Mouse (Mus musculus): ENCODE data around the gene Rab6a. TPM values are rescaled to one million over a fixed set of nuclear protein-coding genes. Genes with fewer than 3 reads are reported as not detected.
"Not testable (repeated sequence)": the region's sequence is repeated elsewhere in the genome, so short reads cannot be mapped to it uniquely, and the experiment has no call there.

The Rab6a gene
- total RNA-seq (2014; rRNA removed) (289 and 352 TPM in 2 replicates), polyA plus RNA-seq (2015; fragmentation: Nextera tagmentation; extraction: Ambion mirVana) (340 and 363 TPM in 2 replicates)

DNA sequence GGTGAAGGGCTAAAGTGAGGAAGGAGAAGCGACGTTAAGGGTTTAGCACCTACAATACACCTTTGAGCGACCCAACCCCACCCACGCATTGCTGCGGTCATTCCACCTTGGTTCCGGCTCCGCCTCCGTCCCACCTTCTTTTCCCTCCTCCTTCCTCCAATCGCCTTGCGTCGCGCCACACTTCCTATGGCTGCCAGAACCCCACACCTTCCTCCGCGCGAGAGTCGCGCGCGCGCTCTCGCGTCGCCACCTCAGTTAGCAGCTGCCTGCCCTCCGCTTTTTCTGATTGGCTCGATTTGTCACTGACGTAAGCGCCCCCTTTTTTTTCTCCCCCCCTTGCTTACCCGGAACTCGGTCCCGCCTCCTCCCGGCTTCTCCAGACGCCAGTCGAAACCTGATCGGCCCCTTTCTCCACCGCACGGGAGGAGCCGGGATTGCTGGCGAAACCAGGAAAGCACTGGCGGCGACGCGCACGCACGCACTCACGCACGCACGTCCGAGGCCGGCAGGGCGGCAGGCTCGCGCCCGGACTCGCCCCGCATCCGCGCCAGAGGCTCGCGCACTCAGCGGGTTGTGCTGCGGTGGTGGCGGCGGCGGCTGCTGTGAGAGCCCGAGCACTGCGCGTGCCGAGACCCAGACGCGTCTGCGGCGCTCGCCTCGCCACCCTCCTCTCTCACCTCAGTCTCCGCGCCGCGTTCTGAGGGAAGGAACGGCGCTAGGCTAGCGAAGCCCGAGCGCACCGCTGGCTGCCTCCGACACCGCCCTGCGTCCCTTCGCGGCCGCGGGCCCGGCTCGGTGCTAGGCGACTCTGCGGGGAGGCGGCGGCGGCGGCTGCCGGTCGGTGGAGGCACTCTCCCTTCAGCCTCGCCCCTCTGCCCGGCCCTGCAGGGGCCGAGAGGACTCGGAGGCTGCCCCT is at the start of gene Rab6a:
Gene Rab6a (plus strand): TSS at position 197 of the 916 bp plus-strand sequence.
- Histone ChIP-seq H3K9ac (replicated peaks; ENCODE audit: low read length, poor library complexity, severe bottlenecking) (peak within 1 kb of the TSS; percentile 100), H3K4me1 (ENCODE audit: insufficient read depth, low read length) (peaks cover 9% of the 10 kb centered on the region; the same call in 1 of the 2 replicates), H3K36me3 (ENCODE audit: insufficient read depth, low read length) (no peaks in the 10 kb centered on the region), H3K27me3 (ENCODE audit: insufficient read depth, low read length) (no peaks in the 10 kb centered on the region), H3K4me2 (ENCODE audit: low read depth, low read length, poor library complexity, severe bottlenecking) (peak within 1 kb of the TSS; percentile 60), H3K4me3 (ENCODE audit: low read depth, low read length) (peak within 1 kb of the TSS; percentile 99), H3K27ac (ENCODE audit: low read depth, low read length) (peak within 1 kb of the TSS; percentile 99), H3K9me3 (ENCODE audit: low read length) (no peaks in the 10 kb centered on the region)
- under 1% methylated on average over 94 of the region's 105 CpGs for WGBS
- peak; percentile 62 for TF ChIP-seq CTCF (IDR thresholded peaks at IDR 0.05)
- DNase-seq (ENCODE audit: low spot score) (peak; percentile 99), ATAC-seq (ENCODE audit: low FRiP score) (peak; percentile 97)

DNA sequence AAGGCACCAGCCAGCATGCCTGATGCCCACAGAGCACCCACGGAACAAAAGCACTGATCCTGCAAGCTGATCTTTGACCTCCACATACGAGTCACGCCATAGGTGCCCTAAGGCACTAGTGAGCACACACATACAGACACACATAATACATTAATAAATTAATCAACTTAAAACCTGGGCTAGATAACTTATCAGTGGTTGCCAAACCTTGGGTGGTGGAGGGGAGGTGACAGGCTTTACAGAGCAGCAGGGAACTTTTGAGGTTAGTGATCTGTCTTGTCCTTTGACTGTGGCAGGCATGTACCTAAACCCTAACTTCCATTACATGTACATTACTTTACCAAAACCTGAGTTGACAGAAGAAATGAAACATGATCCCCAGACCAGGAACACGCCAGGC is 47.9 kb upstream of the Rab6a start:
- Histone ChIP-seq H3K36me3 (ENCODE audit: insufficient read depth, low read length) (no peaks in the 10 kb centered on the region), H3K4me3 (ENCODE audit: low read depth, low read length) (no peak overlapping the region), H3K4me1 (ENCODE audit: insufficient read depth, low read length) (peaks cover 3% of the 10 kb centered on the region), H3K27ac (ENCODE audit: low read depth, low read length) (no peak overlapping the region), H3K4me2 (ENCODE audit: low read depth, low read length, poor library complexity, severe bottlenecking) (no peak overlapping the region), H3K9me3 (ENCODE audit: low read length) (no peaks in the 10 kb centered on the region), H3K9ac (replicated peaks; ENCODE audit: low read length, poor library complexity, severe bottlenecking) (no peak overlapping the region), H3K27me3 (ENCODE audit: insufficient read depth, low read length) (no peaks in the 10 kb centered on the region)
- ATAC-seq (ENCODE audit: low FRiP score) (no peak), DNase-seq (ENCODE audit: low spot score) (no peak)
- 76% methylated on average over 4 of the region's 4 CpGs for WGBS
- no peak for TF ChIP-seq CTCF (IDR thresholded peaks at IDR 0.05)

DNA sequence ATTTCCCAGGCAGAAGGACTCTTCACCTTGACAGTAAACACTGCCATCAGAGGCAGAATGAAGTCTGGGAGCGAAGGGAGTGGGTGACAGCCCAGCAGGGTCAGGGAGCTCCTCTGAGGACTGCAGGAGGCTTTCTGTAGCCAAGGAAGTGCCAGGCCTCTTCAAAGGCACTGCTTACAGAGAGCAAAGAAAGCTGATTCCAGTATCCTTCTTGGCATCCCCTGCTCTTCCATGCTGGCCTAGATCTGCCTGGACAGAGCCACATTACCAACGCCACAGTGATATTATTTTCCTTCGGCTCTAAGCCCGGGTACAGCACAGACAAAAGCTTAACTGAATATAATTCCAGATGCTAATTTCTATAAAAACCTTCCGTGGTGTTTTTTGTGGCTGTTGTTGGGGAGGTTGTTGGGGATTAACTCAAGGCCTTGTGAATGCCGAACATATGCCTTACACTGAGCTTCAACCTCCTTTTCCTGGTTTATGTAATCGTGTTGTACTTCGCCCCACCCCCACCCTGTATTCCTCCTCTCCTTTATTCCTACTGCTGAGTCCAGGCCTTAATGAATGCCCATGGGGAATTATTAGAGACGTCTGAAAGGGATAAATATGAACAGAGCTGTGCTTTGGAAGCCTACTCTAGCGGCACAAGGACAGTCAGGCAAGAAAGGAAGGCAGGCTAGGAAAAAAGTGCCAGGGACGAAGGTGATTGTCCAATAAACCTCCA is 45.2 kb upstream of the Rab6a start:
- DNase-seq (ENCODE audit: low spot score): peak; percentile 31
- no peak for ATAC-seq (ENCODE audit: low FRiP score)
- no peak overlapping the region for H3K4me3 ChIP-seq (ENCODE audit: low read depth, low read length)
- H3K27ac ChIP-seq (ENCODE audit: low read depth, low read length): peak overlapping the region; percentile 64
- peaks cover 3% of the 10 kb centered on the region; the same call in 1 of the 2 replicates for H3K36me3 ChIP-seq (ENCODE audit: insufficient read depth, low read length)
- no peak overlapping the region for H3K4me2 ChIP-seq (ENCODE audit: low read depth, low read length, poor library complexity, severe bottlenecking)
- H3K9ac ChIP-seq (replicated peaks; ENCODE audit: low read length, poor library complexity, severe bottlenecking): no peak overlapping the region
- H3K9me3 ChIP-seq (ENCODE audit: low read length): no peaks in the 10 kb centered on the region
- H3K27me3 ChIP-seq (ENCODE audit: insufficient read depth, low read length): no peaks in the 10 kb centered on the region
- TF ChIP-seq CTCF (IDR thresholded peaks at IDR 0.05): no peak
- 45% methylated on average over 11 of the region's 11 CpGs for WGBS
- no peaks in the 10 kb centered on the region for H3K4me1 ChIP-seq (ENCODE audit: insufficient read depth, low read length)

DNA sequence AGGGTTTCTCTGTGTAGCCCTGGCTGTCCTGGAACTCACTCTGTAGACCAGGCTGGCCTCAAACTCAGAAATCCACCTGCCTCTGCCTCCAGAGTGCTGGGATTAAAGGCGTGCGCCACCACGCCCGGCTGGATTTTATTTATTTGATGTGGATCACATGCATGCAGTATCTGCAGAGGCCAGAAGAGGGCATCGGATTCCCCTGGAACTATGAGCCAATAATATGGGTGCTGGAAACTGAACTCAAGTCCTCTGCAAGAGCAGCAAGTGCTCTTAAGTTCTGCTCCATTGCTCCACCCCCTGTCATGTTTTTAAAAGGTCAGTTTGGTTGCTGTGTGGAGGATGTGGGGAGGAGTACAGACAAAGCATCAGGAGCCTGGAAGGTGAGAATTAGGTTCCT is 40.0 kb upstream of the Rab6a start:
- not testable (repeated sequence) for H3K4me2 ChIP-seq (ENCODE audit: low read depth, low read length, poor library complexity, severe bottlenecking); H3K4me1 ChIP-seq (ENCODE audit: insufficient read depth, low read length); H3K27ac ChIP-seq (ENCODE audit: low read depth, low read length); ATAC-seq (ENCODE audit: low FRiP score); H3K27me3 ChIP-seq (ENCODE audit: insufficient read depth, low read length); H3K9me3 ChIP-seq (ENCODE audit: low read length); DNase-seq (ENCODE audit: low spot score); H3K4me3 ChIP-seq (ENCODE audit: low read depth, low read length); H3K36me3 ChIP-seq (ENCODE audit: insufficient read depth, low read length); H3K9ac ChIP-seq (replicated peaks; ENCODE audit: low read length, poor library complexity, severe bottlenecking)
- WGBS: 76% methylated on average over 5 of the region's 5 CpGs
- 0 out of 2 replicates have a peak, but pooled peaks have one; percentile 17 for TF ChIP-seq CTCF (IDR thresholded peaks at IDR 0.05)

DNA sequence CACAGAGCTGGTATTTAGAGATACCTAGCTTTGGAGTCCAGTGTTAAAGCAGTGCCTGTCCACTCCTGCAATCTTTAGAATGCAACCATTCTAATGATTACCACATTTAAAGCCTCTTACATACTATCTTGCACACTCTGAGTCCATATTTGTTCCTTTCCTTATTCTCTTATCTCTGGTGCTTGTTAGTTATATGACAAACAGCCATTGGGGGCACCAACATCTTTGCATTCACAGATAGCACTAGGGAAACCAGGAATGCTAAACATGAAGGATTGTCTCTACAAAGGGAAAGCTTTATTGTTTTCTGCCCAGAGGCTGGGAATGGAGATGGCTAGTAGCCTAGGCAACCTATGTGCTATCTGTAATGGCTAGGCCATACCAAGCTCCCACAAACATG is 37.3 kb upstream of the Rab6a start:
- no peak for ATAC-seq (ENCODE audit: low FRiP score)
- H3K9ac ChIP-seq (replicated peaks; ENCODE audit: low read length, poor library complexity, severe bottlenecking): no peak overlapping the region
- no peaks in the 10 kb centered on the region for H3K4me1 ChIP-seq (ENCODE audit: insufficient read depth, low read length)
- DNase-seq (ENCODE audit: low spot score): no peak
- no peaks in the 10 kb centered on the region for H3K27me3 ChIP-seq (ENCODE audit: insufficient read depth, low read length)
- no peaks in the 10 kb centered on the region for H3K9me3 ChIP-seq (ENCODE audit: low read length)
- H3K4me2 ChIP-seq (ENCODE audit: low read depth, low read length, poor library complexity, severe bottlenecking): no peak overlapping the region
- H3K27ac ChIP-seq (ENCODE audit: low read depth, low read length): no peak overlapping the region
- no peak for TF ChIP-seq CTCF (IDR thresholded peaks at IDR 0.05)
- H3K36me3 ChIP-seq (ENCODE audit: insufficient read depth, low read length): peaks cover 10% of the 10 kb centered on the region; the same call in 1 of the 2 replicates
- no peak overlapping the region for H3K4me3 ChIP-seq (ENCODE audit: low read depth, low read length)
